Mouse (Mus musculus): Measurements from ENCODE around the gene Zfp146.

GRCm38 (mm10) chr7:30192088-30192487 is 22.5 kb upstream of the Zfp146 start:
- no peak for TF ChIP-seq CTCF (conservative IDR thresholded peaks at IDR 0.05; ENCODE audit: insufficient read depth, insufficient read length, low read depth, low read length)
- TF ChIP-seq POLR2A (IDR thresholded peaks at IDR 0.05; ENCODE audit: low read depth, low read length), result no peak
